Mouse (Mus musculus) liver, embryonic 16.5 days (tissue): ENCODE data around the gene Axl. TPM values are rescaled to one million over a fixed set of nuclear protein-coding genes. Genes with fewer than 3 reads are reported as not detected.

Experiments used
- ATAC-seq: fragments of 200-750 bp; cut with Nextera tagmentation; 2 replicates; pipeline ENCODE4 v1.8.0; 2017; ENCODE audit warnings: low read depth, mild to moderate bottlenecking, moderate number of reproducible peaks, moderate library complexity
- H3K27ac ChIP-seq: fragments of 300-500 bp; sonication (generic); 2 replicates; pipeline ENCODE4 v1.5.1; 2014; ENCODE audit warnings: mild to moderate bottlenecking, low read length
- H3K27me3 ChIP-seq: fragments of 300-500 bp; sonication (generic); 2 replicates; pipeline ENCODE4 v1.6.1; 2014; ENCODE audit warnings: low read depth, low read length, mixed read lengths; ENCODE audit not compliant: control insufficient read depth, insufficient read depth
- H3K36me3 ChIP-seq: fragments of 300-500 bp; sonication (generic); 2 replicates; pipeline ENCODE4 v1.6.1; 2014; ENCODE audit warnings: mild to moderate bottlenecking; ENCODE audit not compliant: control insufficient read depth, insufficient read depth
- H3K4me1 ChIP-seq: fragments of 300-500 bp; sonication (generic); 2 replicates; pipeline ENCODE4 v1.6.1; 2014; ENCODE audit warnings: low read depth, low read length, mixed read lengths; ENCODE audit not compliant: control insufficient read depth
- H3K4me2 ChIP-seq: fragments of 300-500 bp; sonication (generic); 2 replicates; pipeline ENCODE4 v1.6.1; 2014; ENCODE audit warnings: low read depth, low read length, mixed read lengths
- H3K4me3 ChIP-seq: fragments of 300-500 bp; sonication (generic); 2 replicates; pipeline ENCODE4 v1.5.1; 2014; ENCODE audit warnings: low read depth, mild to moderate bottlenecking, low read length
- H3K9ac ChIP-seq: fragments of 300-500 bp; sonication (generic); 2 replicates; pipeline ENCODE4 v1.6.1; 2014; ENCODE audit warnings: low read depth, low read length
- H3K9me3 ChIP-seq: fragments of 300-500 bp; sonication (generic); replicated peaks from 2 replicates; pipeline ENCODE4 v1.6.1; 2016; ENCODE audit warnings: low read length; ENCODE audit not compliant: control insufficient read depth
- WGBS: fragments of 180-500 bp; shearing (Covaris S2); extraction: QIAGEN DNeasy Blood & Tissue Kit; methylation state at CpG from one replicate; pipeline ENCODE4 v1.1.7; 2014; ENCODE audit not compliant: insufficient replicate concordance; 5-methylcytosine and 5-hydroxymethylcytosine counted together
- polyA plus RNA-seq: library from polyadenylated mRNA; unstranded; fragments of >200 nt; fragmentation: Nextera tagmentation; extraction: Ambion mirVana; gene quantifications from 2 replicates; pipeline ENCODE4 v1.2.1, GENCODE M21; 2015

Axl gene
- polyA plus RNA-seq, 1 experiment from 2014 or later, result 24.9 TPM

- no peak overlapping the region for H3K4me2 ChIP-seq
- no peaks in the 10 kb centered on the region for H3K27me3 ChIP-seq
- H3K27ac ChIP-seq, result no peak overlapping the region
- no peaks in the 10 kb centered on the region for H3K36me3 ChIP-seq
- 60% methylated on average over 6 of the region's 6 CpGs for WGBS
- no peaks in the 10 kb centered on the region for H3K4me1 ChIP-seq
- H3K9me3 ChIP-seq, result no peaks in the 10 kb centered on the region
- no peak overlapping the region for H3K9ac ChIP-seq
- no peak overlapping the region for H3K4me3 ChIP-seq
- ATAC-seq, result no peak
Observed at GRCm38 (mm10) chr7:25766108-25766507, 22.4 kb downstream of the Axl start.

DNA sequence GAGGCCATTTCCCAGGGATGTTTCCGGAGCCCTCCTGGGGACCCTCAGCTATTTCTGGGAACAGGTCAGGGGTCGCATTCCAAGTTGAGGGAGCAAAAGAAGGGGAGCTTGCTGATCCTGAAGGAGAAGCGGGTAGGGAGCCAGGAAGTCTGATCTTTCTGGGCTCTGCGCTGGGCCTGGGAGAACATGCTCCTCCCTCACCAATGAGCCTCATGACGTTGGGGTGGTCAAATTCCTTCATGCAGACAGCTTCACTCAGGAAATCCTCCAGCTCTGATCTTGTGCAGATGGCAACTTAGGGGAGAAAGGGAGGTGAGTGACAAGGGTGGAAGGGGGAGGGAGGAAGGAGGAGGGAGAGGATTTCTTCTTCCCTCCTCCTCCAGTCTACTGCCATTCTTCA is 24.3 kb downstream of the Axl start:
- WGBS, result 43% methylated on average over 5 of the region's 5 CpGs
- peak; percentile 38; the same call in 1 of the 2 replicates for ATAC-seq
- no peak overlapping the region for H3K9ac ChIP-seq
- no peak overlapping the region for H3K27ac ChIP-seq
- H3K4me3 ChIP-seq, result no peak overlapping the region
- H3K27me3 ChIP-seq, result no peaks in the 10 kb centered on the region
- H3K36me3 ChIP-seq, result no peaks in the 10 kb centered on the region
- no peaks in the 10 kb centered on the region for H3K9me3 ChIP-seq
- H3K4me1 ChIP-seq, result no peaks in the 10 kb centered on the region
- H3K4me2 ChIP-seq, result no peak overlapping the region

DNA sequence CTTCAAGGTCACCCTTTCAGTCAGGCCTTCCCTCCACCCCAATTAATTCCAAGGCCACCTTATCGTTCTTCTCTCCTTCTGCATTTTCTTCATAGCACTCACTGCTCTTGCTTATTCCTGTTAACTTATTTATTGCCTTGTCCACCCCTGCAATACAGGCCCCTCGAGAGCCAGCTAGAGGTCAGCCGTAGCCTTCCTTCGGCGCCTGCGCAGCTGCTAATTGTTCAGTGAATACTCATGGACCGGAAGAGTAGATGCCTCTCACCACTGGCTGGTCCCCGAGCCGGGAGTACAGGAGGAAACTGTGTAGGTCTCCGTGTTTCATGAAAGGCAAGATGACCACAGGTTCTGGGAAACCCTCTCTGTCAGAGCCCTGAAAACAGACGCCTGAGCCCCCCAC is 24.8 kb downstream of the Axl start:
- no peak overlapping the region for H3K4me2 ChIP-seq
- ATAC-seq, result no peak
- H3K9ac ChIP-seq, result no peak overlapping the region
- no peak overlapping the region for H3K27ac ChIP-seq
- H3K9me3 ChIP-seq, result no peaks in the 10 kb centered on the region
- H3K4me1 ChIP-seq, result no peaks in the 10 kb centered on the region
- H3K27me3 ChIP-seq, result no peaks in the 10 kb centered on the region
- WGBS, result 51% methylated on average over 11 of the region's 11 CpGs
- no peaks in the 10 kb centered on the region for H3K36me3 ChIP-seq
- no peak overlapping the region for H3K4me3 ChIP-seq

GRCm38 (mm10) chr7:25761354-25761753 is 27.2 kb downstream of the Axl start:
- Histone ChIP-seq H3K4me3 (no peak overlapping the region), H3K4me2 (no peak overlapping the region), H3K36me3 (no peaks in the 10 kb centered on the region), H3K27ac (no peak overlapping the region), H3K27me3 (no peaks in the 10 kb centered on the region), H3K9me3 (no peaks in the 10 kb centered on the region), H3K9ac (no peak overlapping the region), H3K4me1 (peaks cover 2% of the 10 kb centered on the region; the same call in 1 of the 2 replicates)
- 72% methylated on average over 10 of the region's 10 CpGs for WGBS
- ATAC-seq, result no peak

DNA sequence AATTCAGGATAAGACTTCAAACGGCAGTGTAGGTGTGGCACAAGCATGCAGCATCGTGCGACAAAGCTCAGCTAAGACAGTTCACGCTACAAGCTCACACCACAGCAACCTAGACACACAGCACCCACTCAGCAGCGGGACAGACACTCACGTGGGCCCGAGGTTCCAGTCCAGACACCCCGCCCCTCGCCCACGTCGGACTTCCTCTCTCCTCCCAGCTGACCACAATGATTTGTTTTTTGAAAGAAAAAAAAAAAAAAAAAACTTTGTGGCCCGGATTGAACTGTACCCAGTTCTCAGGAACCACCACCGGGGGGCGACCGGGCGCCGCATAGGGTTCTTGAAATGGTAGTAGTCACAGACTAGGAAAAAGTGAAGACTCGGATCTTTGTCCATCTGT is 32.5 kb downstream of the Axl start:
- H3K27me3 ChIP-seq, result no peaks in the 10 kb centered on the region
- peak overlapping the region; percentile 96 for H3K27ac ChIP-seq
- H3K4me2 ChIP-seq, result peak overlapping the region; percentile 83
- no peaks in the 10 kb centered on the region for H3K9me3 ChIP-seq
- peak overlapping the region; percentile 93 for H3K4me3 ChIP-seq
- H3K4me1 ChIP-seq, result peaks cover 19% of the 10 kb centered on the region
- peaks cover 3% of the 10 kb centered on the region; the same call in 1 of the 2 replicates for H3K36me3 ChIP-seq
- under 1% methylated on average over 18 of the region's 18 CpGs for WGBS
- ATAC-seq, result peak; percentile 8; the same call in 1 of the 2 replicates
- H3K9ac ChIP-seq, result peak overlapping the region; percentile 61

DNA sequence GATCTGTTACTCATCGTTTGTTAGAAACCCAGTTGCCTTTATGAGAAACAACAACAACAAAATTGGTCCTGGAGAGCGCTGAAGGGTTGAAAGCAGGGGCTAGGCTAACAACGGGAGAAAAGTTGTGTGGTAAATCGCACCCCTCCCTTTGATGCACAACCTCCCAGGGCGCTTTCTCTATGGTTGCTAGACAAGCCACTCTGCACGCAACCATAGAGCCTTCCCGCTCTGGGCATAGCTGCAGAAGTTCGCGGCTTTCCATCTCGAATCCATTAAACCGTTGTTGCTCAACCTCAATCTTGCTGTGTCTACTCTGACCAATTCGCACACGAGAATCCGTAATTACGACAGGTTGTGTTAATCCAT is 33.1 kb downstream of the Axl start:
- Histone ChIP-seq H3K27ac (peak overlapping the region; percentile 96), H3K9ac (peak overlapping the region; percentile 61), H3K4me2 (peak overlapping the region; percentile 83), H3K4me1 (peaks cover 19% of the 10 kb centered on the region), H3K36me3 (peaks cover 9% of the 10 kb centered on the region), H3K9me3 (no peaks in the 10 kb centered on the region), H3K4me3 (peak overlapping the region; percentile 93), H3K27me3 (no peaks in the 10 kb centered on the region)
- ATAC-seq, result peak; percentile 30
- WGBS, result under 1% methylated on average over 15 of the region's 15 CpGs

DNA sequence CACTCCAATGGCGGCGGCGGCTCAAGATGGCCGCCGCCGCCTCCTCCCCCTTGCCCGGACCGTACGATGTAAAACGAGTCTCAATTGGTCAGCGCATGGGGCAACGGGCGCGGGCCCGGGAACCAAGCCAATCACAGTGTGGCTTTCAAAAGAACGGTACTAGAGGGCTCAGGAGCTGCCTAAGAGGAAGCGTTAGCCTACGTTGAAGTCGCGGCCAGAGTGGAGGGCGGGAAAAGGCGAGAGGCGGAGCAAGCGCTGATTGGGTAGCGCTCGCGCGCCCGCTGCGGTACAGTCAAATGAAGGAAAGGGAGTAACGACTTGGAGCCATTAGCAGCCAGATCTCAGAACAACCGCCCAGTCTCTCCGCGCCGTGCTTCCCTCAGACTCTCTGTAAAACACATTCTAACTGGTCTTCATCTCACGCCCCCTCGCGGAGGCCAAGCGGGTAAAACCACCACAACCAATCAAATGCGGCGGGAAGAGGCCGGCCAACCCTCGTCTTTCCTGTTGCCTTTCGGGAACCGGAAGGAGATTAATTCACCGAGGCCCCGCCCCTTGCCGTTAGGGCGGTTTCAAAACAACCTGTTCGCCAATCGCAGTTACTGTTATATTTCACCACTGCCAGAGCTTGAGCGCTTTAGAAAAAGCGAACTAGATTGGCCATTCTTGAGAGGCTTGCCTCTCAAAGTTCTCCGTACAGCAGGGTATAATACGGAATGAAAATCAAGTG is 33.6 kb downstream of the Axl start, which contains the start of gene Hnrnpul1:
Gene Hnrnpul1 (minus strand): TSS at position 20 of the 730 bp plus-strand sequence.
- Histone ChIP-seq H3K36me3 (peaks cover 13% of the 10 kb centered on the region), H3K27me3 (no peaks in the 10 kb centered on the region), H3K4me3 (peak within 1 kb of the TSS; percentile 93), H3K4me1 (peaks cover 19% of the 10 kb centered on the region), H3K27ac (peak within 1 kb of the TSS; percentile 96), H3K4me2 (peak within 1 kb of the TSS; percentile 83), H3K9me3 (no peaks in the 10 kb centered on the region), H3K9ac (peak within 1 kb of the TSS; percentile 99)
- ATAC-seq, result peak; percentile 89
- under 1% methylated on average over 55 of the region's 55 CpGs for WGBS

DNA sequence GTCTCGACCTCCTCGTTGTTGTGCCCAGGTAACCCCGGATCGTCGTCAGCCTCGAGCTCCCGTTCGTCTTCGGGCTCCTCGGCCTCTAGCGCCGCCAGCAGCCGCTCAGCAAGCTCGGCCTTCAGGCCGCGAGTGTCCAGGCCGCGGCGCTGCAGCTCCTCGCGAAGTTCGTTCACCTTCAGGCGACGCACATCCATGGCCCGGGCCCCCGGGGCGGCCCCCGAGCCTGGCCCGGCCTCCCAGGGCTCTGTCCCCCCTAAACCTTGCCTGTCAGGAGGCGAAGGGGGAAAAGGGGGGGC is 34.1 kb downstream of the Axl start:
- 0% methylated on average over 30 of the region's 30 CpGs for WGBS
- peaks cover 19% of the 10 kb centered on the region for H3K4me1 ChIP-seq
- ATAC-seq, result no peak
- peak overlapping the region; percentile 99 for H3K9ac ChIP-seq
- peak overlapping the region; percentile 93 for H3K4me3 ChIP-seq
- H3K36me3 ChIP-seq, result peaks cover 18% of the 10 kb centered on the region
- H3K27me3 ChIP-seq, result no peaks in the 10 kb centered on the region
- H3K4me2 ChIP-seq, result peak overlapping the region; percentile 70; the same call in 1 of the 2 replicates
- peak overlapping the region; percentile 96 for H3K27ac ChIP-seq
- no peaks in the 10 kb centered on the region for H3K9me3 ChIP-seq

GRCm38 (mm10) chr7:25753643-25754438 is 34.7 kb downstream of the Axl start:
- H3K36me3 ChIP-seq, result peaks cover 23% of the 10 kb centered on the region
- no peaks in the 10 kb centered on the region for H3K27me3 ChIP-seq
- H3K27ac ChIP-seq, result peak overlapping the region; percentile 96
- H3K9ac ChIP-seq, result peak overlapping the region; percentile 99
- WGBS, result under 1% methylated on average over 44 of the region's 46 CpGs
- H3K4me3 ChIP-seq, result peak overlapping the region; percentile 93
- H3K4me1 ChIP-seq, result peaks cover 19% of the 10 kb centered on the region
- peak overlapping the region; percentile 70 for H3K4me2 ChIP-seq
- no peaks in the 10 kb centered on the region for H3K9me3 ChIP-seq
- no peak for ATAC-seq
